Mouse (Mus musculus) gastrocnemius, adult 8-10 months (tissue): ENCODE measurements around the gene Evi5. TPM values are rescaled to one million over a fixed set of nuclear protein-coding genes. Genes with fewer than 3 reads are reported as not detected.

ENCODE experiments used
- DNase-seq, 2 experiments: peaks; one replicate each; pipeline ENCODE4 v3.0.0; 2022; ENCODE audit warnings: low spot score in 2 of 2
- total RNA-seq, 4 experiments: library from RNA; stranded (reverse); gene quantifications; 2 replicates each; pipeline ENCODE4 v1.2.4; 2022

The Evi5 gene
- total RNA-seq, 4 experiments from 2014 or later = 16.1 to 19.3 (median 17.6) TPM

DNA sequence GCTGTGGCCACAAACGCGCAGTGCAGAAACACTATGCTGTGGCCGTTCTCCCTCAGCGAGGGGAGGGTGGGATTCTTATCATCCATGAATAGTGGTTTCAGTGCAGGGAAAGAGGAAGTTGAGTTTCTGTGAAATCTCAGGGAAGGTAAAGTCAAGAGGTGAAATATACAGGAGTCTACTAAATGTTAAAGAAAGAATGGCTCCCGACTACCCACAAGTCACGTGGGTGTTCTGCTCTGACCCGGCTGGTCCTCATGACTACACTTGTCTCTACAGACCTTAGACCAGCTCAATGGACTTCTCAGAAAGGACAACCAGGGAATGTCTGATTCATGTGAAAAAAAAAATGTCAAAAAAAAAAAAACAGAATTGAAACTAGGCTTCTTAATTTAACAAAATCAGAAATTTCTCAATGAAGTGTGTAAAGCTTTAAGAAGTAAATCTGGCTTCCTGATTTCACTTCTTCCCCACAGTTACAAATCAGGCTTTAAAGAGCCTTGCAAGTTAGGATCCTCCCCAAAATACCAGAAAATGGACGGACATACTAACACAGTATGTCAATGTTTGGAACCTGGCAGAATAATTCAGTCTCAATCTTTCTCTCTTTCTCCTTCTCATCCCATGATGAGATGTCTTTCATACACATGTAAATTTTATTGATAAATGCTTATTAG is 166.6 kb downstream of the Evi5 start:
- DNase-seq = no peak

DNA sequence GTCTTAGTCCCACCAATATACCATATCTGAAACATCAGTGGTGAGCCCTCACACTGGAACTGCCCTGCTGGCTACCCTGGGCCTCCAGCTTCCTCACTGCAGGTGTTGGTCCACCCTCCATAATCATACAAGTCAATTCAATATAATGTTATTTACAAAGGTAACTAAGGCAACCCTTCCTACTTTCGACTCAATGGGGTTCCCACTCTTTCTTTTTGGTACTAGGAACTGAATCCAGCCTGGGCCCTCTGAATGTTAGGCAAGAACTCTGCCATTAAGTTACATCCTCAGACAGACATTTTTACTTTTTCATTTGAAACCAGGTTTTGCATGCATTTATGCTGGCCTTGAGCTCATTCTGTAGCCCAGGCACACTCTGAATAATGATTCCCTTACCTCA is 168.6 kb downstream of the Evi5 start:
- DNase-seq = no peak

DNA sequence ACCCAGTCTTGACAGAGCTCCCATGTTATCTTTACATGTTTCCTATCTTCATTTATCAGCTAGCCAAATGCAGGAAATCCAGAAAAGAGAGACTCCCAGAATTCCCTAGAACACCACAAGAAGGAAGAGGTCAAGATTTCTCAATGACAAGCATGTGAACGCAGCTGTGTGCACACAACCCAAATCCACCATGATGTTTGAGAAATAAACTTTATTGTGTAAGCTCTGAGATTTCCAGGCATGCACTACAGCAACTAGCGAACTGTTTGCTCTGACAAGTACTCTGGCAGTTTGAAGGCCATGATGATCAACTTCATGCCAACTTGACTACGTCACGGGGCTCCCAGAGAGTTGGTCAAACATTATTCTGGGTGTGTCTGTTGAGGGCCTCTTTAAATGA is 169.2 kb downstream of the Evi5 start:
- DNase-seq = no peak

DNA sequence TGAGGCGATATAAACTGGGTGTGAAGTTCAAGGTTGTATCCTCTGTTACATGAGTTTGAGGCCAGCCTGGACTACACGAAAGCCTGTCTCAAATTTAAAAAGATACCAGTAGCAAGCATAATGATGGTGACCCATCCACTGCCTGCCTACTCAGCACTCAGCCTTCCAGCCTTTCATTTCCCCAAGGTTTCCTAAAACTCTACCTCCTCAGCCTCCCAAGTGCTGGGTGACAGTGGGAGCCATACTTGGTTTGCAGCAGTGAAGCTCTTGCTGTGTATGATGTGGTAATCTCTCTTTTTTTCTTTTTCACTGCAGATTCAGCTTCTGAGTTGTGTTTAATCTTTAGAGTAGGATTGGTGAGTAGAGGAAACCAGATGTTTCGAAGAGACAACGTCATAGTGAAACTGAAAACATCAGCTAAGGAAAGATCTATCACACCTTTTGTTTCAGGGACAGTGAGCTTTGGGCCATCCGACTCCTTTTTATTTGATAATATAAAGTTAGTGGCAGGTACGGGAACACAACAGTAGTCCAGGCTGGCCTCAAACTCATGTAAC is 171.6 kb downstream of the Evi5 start:
- DNase-seq = no peak

DNA sequence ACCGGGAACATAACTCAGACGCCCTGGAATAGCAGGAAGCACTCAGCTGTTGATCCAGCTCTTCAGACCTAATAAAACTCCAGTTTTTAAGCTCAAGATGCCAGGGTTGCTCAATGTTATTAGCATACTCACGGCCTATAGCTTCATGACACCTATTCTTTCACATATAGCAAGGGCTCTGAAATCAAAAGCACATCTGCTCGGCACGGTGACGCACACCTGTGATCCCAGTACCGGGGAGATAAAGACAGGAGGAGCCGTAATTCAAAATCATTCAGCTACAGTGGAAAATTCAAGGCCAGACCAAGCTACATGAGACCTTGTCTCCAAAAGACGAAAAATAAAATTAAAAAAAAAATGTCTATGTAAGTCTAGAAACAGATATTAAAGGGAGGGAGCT is 173.2 kb downstream of the Evi5 start:
- DNase-seq = no peak

DNA sequence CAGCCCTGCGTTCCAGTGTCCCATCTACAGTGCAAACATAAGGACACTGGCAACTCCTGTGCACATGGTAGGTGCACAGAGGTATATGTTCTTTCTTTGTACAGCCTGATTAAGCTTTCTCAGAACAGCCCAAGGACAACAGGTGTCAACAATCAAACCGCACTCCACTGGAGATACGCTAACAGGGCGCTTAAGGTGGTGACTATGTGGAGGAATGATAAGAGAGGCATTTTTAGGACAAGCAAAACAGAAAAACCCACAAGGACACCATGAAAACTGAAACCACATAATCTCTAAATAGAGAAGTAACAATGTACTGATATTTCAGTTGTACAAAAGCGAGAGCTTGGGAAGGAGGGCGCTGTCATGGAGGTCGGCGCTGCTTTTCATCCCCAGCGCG is 174.0 kb downstream of the Evi5 start:
- no peak for DNase-seq

DNA sequence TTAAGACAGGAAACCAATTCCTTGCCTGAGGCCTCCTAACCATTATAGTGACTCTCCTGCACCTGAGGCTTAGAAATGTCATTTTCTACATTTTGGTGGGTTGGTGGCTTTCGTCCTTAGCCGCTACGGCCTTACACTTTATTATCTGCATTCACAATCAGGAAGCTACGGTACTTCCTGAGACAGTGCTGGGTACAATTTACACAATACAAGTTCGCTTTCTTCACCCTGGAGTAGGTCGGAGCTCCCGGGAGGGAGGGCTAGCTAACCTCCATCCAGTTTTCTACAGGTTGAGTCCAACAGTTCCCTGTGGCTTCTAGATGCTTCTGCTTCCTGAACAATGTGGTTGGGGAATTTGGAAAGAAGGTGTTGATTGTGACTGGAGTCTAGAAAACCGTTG is 176.0 kb downstream of the Evi5 start:
- DNase-seq = no peak

DNA sequence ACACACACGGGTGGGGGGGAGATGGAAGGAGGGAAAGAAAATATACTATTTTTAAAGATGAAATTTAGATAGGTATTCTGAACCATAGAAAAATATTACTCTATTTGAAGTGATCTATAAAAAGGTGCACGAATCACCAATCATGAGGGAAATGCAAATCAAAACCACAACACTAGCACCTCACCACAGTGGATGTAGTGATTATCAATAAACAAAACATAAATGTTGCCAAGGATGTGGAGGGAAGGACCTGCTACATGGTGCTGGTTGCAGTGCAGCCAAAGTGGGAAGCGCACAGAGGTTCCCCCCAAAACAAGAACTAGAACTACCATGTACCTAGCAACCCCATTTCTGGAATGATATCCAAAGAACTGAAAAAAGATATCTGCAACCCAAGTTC is 179.9 kb downstream of the Evi5 start:
- DNase-seq = no peak

Other genes starting within 250 kb of the Evi5 start
- not detected for gene Gfi1, start 149.1 kb downstream of the Evi5 start, total RNA-seq
- gene Ube2d2b, start 45.0 kb downstream of the Evi5 start, total RNA-seq = not detected
- 10 to 100 TPM; 33.4 to 46.0 (median 39.4) TPM for gene Rpl5, start 25.4 kb upstream of the Evi5 start, total RNA-seq
- gene Fam69a, start 112.0 kb upstream of the Evi5 start, total RNA-seq = 10 to 100 TPM; 29.3 to 38.2 (median 31.6) TPM
- 10 to 100 TPM in 3 of 4 experiments, 1 to 10 TPM in 1; 9.7 to 12.1 (median 11.3) TPM for gene Mtf2, start 190.6 kb upstream of the Evi5 start, total RNA-seq